Mouse (Mus musculus): ENCODE data around the gene Mitf.

GRCm38 (mm10) chr6:97881935-97882334 is 75.1 kb downstream of the Mitf start:
- TF ChIP-seq GATA1 (IDR thresholded peaks at IDR 0.05; ENCODE audit: low read length): no peak
- no peak for TF ChIP-seq TAL1 (IDR thresholded peaks at IDR 0.05; ENCODE audit: low read length)
